Mouse (Mus musculus) intestine, embryonic 16.5 days (tissue): ENCODE results near the gene Cdhr3. TPM values are rescaled to one million over a fixed set of nuclear protein-coding genes. Genes with fewer than 3 reads are reported as not detected.

Experiments used
- ATAC-seq: fragments of 200-750 bp; cut with Nextera tagmentation; 2 replicates; pipeline ENCODE4 v1.8.0; 2017; ENCODE audit warnings: moderate TSS enrichment, moderate library complexity
- H3K27ac ChIP-seq: fragments of 300-500 bp; sonication (generic); 2 replicates; pipeline ENCODE4 v1.5.1; 2014; ENCODE audit warnings: mild to moderate bottlenecking, low read length
- H3K27me3 ChIP-seq: fragments of 300-500 bp; sonication (generic); replicated peaks from 2 replicates; pipeline ENCODE4 v1.6.1; 2014; ENCODE audit warnings: low read length, control low read depth, mixed read lengths; ENCODE audit not compliant: control insufficient read depth, insufficient read depth
- H3K36me3 ChIP-seq: fragments of 300-500 bp; sonication (generic); 2 replicates; pipeline ENCODE4 v1.6.1; 2014; ENCODE audit warnings: low read length, control low read depth; ENCODE audit not compliant: control insufficient read depth, insufficient read depth
- H3K4me1 ChIP-seq: fragments of 300-500 bp; sonication (generic); 2 replicates; pipeline ENCODE4 v1.6.1; 2014; ENCODE audit warnings: low read length, control low read depth, mixed read lengths; ENCODE audit not compliant: control insufficient read depth, insufficient read depth
- H3K4me2 ChIP-seq: fragments of 300-500 bp; sonication (generic); 2 replicates; pipeline ENCODE4 v1.6.1; 2014; ENCODE audit warnings: low read depth, low read length, control low read depth
- H3K4me3 ChIP-seq: fragments of 300-500 bp; sonication (generic); 2 replicates; pipeline ENCODE4 v1.5.1; 2014; ENCODE audit warnings: mild to moderate bottlenecking, low read length
- H3K9ac ChIP-seq: fragments of 300-500 bp; sonication (generic); 2 replicates; pipeline ENCODE4 v1.6.1; 2014; ENCODE audit warnings: low read depth, low read length
- H3K9me3 ChIP-seq: fragments of 300-500 bp; sonication (generic); 2 replicates; pipeline ENCODE4 v1.6.1; 2016; ENCODE audit warnings: low read length, control low read depth; ENCODE audit not compliant: control insufficient read depth
- WGBS: fragments of 180-500 bp; shearing (Covaris S2); extraction: QIAGEN DNeasy Blood & Tissue Kit; methylation state at CpG from one replicate; pipeline ENCODE4 v1.1.7; 2014; 5-methylcytosine and 5-hydroxymethylcytosine counted together
- polyA plus RNA-seq: library from polyadenylated mRNA; unstranded; fragments of >200 nt; fragmentation: Nextera tagmentation; extraction: Ambion mirVana; gene quantifications from 2 replicates; pipeline ENCODE4 v1.2.1, GENCODE M21; 2015

Cdhr3 gene
- polyA plus RNA-seq, result 0.04 and 0.15 TPM in 2 replicates

- Histone ChIP-seq H3K4me2 (no peak within 1 kb of the TSS), H3K9me3 (no peaks in the 10 kb centered on the region), H3K36me3 (no peaks in the 10 kb centered on the region), H3K9ac (0 out of 2 replicates have a peak within 1 kb of the TSS, but pooled peaks have one; percentile 26), H3K27ac (peak within 1 kb of the TSS; percentile 85), H3K4me1 (peaks cover 4% of the 10 kb centered on the region; the same call in 1 of the 2 replicates), H3K27me3 (no peaks in the 10 kb centered on the region), H3K4me3 (no peak within 1 kb of the TSS)
- WGBS, result 62% methylated on average over 6 of the region's 6 CpGs
- ATAC-seq, result peak; percentile 3; the same call in 1 of the 2 replicates
Measured at GRCm38 (mm10) chr12:33092775-33093174, at the start of gene Cdhr3. TSS of gene Cdhr3 (minus strand) at chr12:33092875.

- Histone ChIP-seq H3K27ac (no peak overlapping the region), H3K27me3 (no peaks in the 10 kb centered on the region), H3K36me3 (no peaks in the 10 kb centered on the region), H3K9ac (no peak overlapping the region), H3K4me3 (no peak overlapping the region), H3K4me2 (no peak overlapping the region), H3K4me1 (no peaks in the 10 kb centered on the region), H3K9me3 (no peaks in the 10 kb centered on the region)
- 70% methylated on average over 3 of the region's 3 CpGs for WGBS
- ATAC-seq, result no peak
Measured at GRCm38 (mm10) chr12:33139083-33139482, 46.4 kb upstream of the Cdhr3 start.

GRCm38 (mm10) chr12:33137857-33138256 is 45.2 kb upstream of the Cdhr3 start:
- Histone ChIP-seq H3K9me3 (no peaks in the 10 kb centered on the region), H3K9ac (no peak overlapping the region), H3K4me3 (no peak overlapping the region), H3K27ac (no peak overlapping the region), H3K27me3 (no peaks in the 10 kb centered on the region), H3K36me3 (no peaks in the 10 kb centered on the region), H3K4me2 (no peak overlapping the region), H3K4me1 (no peaks in the 10 kb centered on the region)
- WGBS, result 72% methylated on average over 1 of the region's 1 CpGs
- ATAC-seq, result no peak

- 62% methylated on average over 7 of the region's 7 CpGs for WGBS
- no peaks in the 10 kb centered on the region for H3K27me3 ChIP-seq
Measured at GRCm38 (mm10) chr12:33131796-33132195, 39.1 kb upstream of the Cdhr3 start.

GRCm38 (mm10) chr12:33130401-33130800 is 37.7 kb upstream of the Cdhr3 start:
- no peak overlapping the region for H3K27ac ChIP-seq
- 46% methylated on average over 8 of the region's 8 CpGs for WGBS
- H3K4me3 ChIP-seq, result no peak overlapping the region
- H3K9me3 ChIP-seq, result no peaks in the 10 kb centered on the region
- no peaks in the 10 kb centered on the region for H3K27me3 ChIP-seq
- H3K4me2 ChIP-seq, result no peak overlapping the region
- no peaks in the 10 kb centered on the region for H3K4me1 ChIP-seq
- no peak for ATAC-seq
- H3K9ac ChIP-seq, result no peak overlapping the region
- no peaks in the 10 kb centered on the region for H3K36me3 ChIP-seq

More at GRCm38 (mm10) chr12:33131796-33132195, 39.1 kb upstream of the Cdhr3 start:
- no peak for ATAC-seq
- no peaks in the 10 kb centered on the region for H3K36me3 ChIP-seq
- no peak overlapping the region for H3K9ac ChIP-seq
- no peak overlapping the region for H3K27ac ChIP-seq
- no peaks in the 10 kb centered on the region for H3K9me3 ChIP-seq
- no peak overlapping the region for H3K4me2 ChIP-seq
- no peak overlapping the region for H3K4me3 ChIP-seq
- no peaks in the 10 kb centered on the region for H3K4me1 ChIP-seq

- no peak overlapping the region for H3K4me2 ChIP-seq
- 28% methylated on average over 4 of the region's 4 CpGs for WGBS
- H3K9ac ChIP-seq, result no peak overlapping the region
- no peak overlapping the region for H3K27ac ChIP-seq
- no peak overlapping the region for H3K4me3 ChIP-seq
- no peaks in the 10 kb centered on the region for H3K36me3 ChIP-seq
- H3K27me3 ChIP-seq, result no peaks in the 10 kb centered on the region
- ATAC-seq, result no peak
- no peaks in the 10 kb centered on the region for H3K4me1 ChIP-seq
- H3K9me3 ChIP-seq, result no peaks in the 10 kb centered on the region
Measured at GRCm38 (mm10) chr12:33129410-33129809, 36.7 kb upstream of the Cdhr3 start.

- H3K9me3 ChIP-seq, result no peaks in the 10 kb centered on the region
- H3K9ac ChIP-seq, result no peak overlapping the region
- H3K4me1 ChIP-seq, result no peaks in the 10 kb centered on the region
- WGBS, result 68% methylated on average over 7 of the region's 7 CpGs
- H3K36me3 ChIP-seq, result no peaks in the 10 kb centered on the region
- no peak overlapping the region for H3K4me3 ChIP-seq
- H3K27ac ChIP-seq, result no peak overlapping the region
- no peak for ATAC-seq
- no peaks in the 10 kb centered on the region for H3K27me3 ChIP-seq
- H3K4me2 ChIP-seq, result no peak overlapping the region
Measured at GRCm38 (mm10) chr12:33128702-33129101, 36.0 kb upstream of the Cdhr3 start.

GRCm38 (mm10) chr12:33128121-33128520 is 35.4 kb upstream of the Cdhr3 start:
- no peak for ATAC-seq
- no peaks in the 10 kb centered on the region for H3K4me1 ChIP-seq
- H3K4me2 ChIP-seq, result no peak overlapping the region
- H3K27ac ChIP-seq, result no peak overlapping the region
- 95% methylated on average over 2 of the region's 2 CpGs for WGBS
- no peaks in the 10 kb centered on the region for H3K9me3 ChIP-seq
- no peaks in the 10 kb centered on the region for H3K27me3 ChIP-seq
- H3K4me3 ChIP-seq, result no peak overlapping the region
- H3K9ac ChIP-seq, result no peak overlapping the region
- no peaks in the 10 kb centered on the region for H3K36me3 ChIP-seq

GRCm38 (mm10) chr12:33126243-33126642 is 33.6 kb upstream of the Cdhr3 start:
- H3K27ac ChIP-seq, result no peak overlapping the region
- H3K9me3 ChIP-seq, result no peaks in the 10 kb centered on the region
- no peak overlapping the region for H3K4me3 ChIP-seq
- H3K9ac ChIP-seq, result no peak overlapping the region
- H3K36me3 ChIP-seq, result no peaks in the 10 kb centered on the region
- no peak overlapping the region for H3K4me2 ChIP-seq
- no peaks in the 10 kb centered on the region for H3K4me1 ChIP-seq
- no peaks in the 10 kb centered on the region for H3K27me3 ChIP-seq
- ATAC-seq, result no peak

- Histone ChIP-seq H3K9me3 (no peaks in the 10 kb centered on the region), H3K36me3 (no peaks in the 10 kb centered on the region), H3K9ac (no peak overlapping the region), H3K27ac (no peak overlapping the region), H3K27me3 (no peaks in the 10 kb centered on the region), H3K4me3 (no peak overlapping the region), H3K4me1 (no peaks in the 10 kb centered on the region), H3K4me2 (no peak overlapping the region)
- 69% methylated on average over 9 of the region's 9 CpGs for WGBS
- no peak for ATAC-seq
Measured at GRCm38 (mm10) chr12:33125594-33126227, 33.0 kb upstream of the Cdhr3 start.
